Mouse (Mus musculus) layer of hippocampus, postnatal 25 days (tissue): ENCODE measurements around the gene Per1. TPM values are rescaled to one million over a fixed set of nuclear protein-coding genes. Genes with fewer than 3 reads are reported as not detected.

Source experiments
- DNase-seq, 2 experiments: peaks; one replicate each; pipeline ENCODE4 v3.0.0; 2022; ENCODE audit warnings: mixed read lengths in 2 of 2, low spot score in 1 of 2; ENCODE audit errors: extremely low spot score in 1 of 2
- total RNA-seq, 2 experiments: library from RNA; stranded (reverse); gene quantifications; 2 replicates each; pipeline ENCODE4 v1.2.3; 2021

Gene Per1
- total RNA-seq, 2 experiments from 2014 or later: 70.1 to 89.0 TPM

DNA sequence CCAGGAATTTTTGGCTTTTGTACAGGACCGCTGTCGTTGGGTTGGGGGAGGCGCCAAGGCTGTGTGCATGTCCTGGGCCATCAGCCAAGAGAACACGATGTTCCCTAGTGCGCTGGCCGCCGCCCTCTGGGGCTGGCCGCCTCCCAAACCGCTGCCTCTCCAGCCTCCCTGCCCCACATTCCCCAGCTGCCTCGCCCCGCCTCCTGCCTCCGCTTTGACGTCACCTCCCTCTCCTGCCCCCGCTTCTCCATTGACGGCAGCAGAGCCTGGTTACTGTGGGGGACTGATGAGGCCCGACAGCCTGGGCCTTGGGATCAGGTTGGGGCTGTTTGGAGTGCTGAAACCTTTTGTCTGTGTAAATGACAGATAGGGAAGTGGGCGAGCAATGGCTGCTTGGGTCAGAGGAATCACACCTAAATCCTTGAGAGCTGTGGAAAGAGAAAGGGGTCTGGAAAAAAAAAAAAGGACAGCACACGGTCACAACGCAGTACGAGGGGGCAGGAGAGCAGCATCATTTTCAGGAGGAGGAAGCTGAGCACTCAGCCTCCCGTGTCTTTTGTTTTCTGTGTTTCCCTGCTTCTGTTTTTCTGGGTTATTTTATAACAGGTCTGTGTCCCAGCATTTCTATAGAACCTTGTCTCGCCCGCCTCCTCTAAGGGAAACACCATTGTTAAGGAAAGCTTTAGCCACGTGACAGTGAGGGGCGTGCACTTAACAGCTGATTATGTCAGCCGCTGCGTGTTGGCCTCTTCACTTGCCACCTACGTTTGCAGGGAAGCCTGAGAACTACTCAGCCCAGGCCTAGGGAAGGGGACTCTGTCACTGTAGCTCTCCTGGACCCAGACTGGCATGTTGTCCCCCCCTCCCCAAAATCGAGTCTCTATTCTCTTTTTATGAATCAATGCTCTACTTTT lies 2.2 kb downstream of the Per1 start:
- peak; percentile 89 to 90 for DNase-seq

GRCm38 (mm10) chr11:69098039-69098761 lies 3.2 kb downstream of the Per1 start:
- peak in 1 of 2 experiments; percentile 7 for DNase-seq

DNA sequence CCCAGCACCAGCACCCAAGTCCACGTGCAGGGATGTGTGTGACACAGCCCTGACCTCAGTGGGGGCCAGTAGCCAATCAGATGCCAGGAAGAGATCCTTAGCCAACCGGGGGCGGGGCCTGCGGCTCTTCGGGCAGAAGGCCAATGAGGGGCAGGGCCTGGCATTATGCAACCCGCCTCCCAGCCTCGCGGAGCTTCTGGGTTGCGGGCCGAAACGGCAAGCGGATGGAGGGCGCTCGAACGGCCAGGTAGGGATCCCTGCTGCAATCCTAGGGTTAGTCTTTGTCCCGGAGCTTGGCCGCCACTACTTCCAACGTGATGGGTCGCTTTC lies 3.7 kb downstream of the Per1 start:
- peak; percentile 89 to 91 for DNase-seq

GRCm38 (mm10) chr11:69099177-69099914 lies 4.3 kb downstream of the Per1 start:
- peak in 1 of 2 experiments; percentile 58 for DNase-seq

DNA sequence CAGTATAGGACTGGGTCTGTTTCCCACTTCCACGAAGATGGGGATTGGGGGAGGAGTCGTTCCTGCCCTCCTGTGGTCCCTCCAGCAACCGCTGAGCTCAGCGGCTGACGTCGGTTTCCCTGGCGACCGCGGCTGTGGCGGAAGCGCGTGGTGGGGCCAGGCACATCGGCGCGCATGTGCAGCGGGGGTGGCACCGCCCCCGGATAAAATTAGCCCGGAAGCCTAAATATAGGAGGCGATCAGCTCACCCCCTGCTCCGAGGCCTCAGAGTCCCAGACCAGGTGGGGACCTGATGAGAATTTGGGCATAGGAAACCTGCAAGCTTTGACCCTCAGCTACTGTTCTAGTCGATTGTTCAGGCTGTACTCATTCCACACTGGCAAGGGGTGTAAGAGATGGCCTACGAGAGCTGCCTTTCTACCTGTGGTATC lies 4.9 kb downstream of the Per1 start:
- DNase-seq: peak; percentile 84 to 87

DNA sequence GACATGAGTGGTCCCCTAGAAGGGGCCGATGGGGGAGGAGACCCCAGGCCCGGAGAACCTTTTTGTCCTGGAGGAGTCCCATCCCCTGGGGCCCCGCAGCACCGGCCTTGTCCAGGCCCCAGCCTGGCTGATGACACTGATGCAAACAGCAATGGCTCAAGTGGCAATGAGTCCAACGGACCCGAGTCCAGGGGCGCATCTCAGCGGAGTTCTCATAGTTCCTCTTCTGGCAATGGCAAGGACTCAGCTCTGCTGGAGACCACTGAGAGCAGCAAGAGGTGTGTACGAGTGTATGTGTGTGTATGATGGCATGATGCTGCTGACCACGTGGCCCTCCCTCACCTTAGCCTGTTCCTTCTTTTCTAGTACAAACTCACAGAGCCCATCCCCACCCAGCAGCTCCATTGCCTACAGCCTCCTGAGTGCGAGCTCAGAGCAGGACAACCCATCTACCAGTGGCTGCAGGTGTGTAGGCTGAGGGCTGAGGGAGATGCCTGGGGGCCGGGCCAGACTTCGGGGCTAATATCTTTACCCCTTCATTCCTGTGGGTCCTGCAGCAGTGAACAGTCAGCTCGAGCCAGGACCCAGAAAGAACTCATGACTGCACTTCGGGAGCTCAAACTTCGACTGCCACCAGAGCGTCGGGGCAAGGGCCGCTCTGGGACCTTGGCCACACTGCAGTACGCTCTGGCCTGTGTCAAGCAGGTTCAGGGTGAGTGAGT lies 5.8 kb downstream of the Per1 start:
- peak in 1 of 2 experiments; percentile 5 for DNase-seq

GRCm38 (mm10) chr11:69101604-69102402 lies 6.8 kb downstream of the Per1 start:
- DNase-seq: peak in 1 of 2 experiments; percentile 7

DNA sequence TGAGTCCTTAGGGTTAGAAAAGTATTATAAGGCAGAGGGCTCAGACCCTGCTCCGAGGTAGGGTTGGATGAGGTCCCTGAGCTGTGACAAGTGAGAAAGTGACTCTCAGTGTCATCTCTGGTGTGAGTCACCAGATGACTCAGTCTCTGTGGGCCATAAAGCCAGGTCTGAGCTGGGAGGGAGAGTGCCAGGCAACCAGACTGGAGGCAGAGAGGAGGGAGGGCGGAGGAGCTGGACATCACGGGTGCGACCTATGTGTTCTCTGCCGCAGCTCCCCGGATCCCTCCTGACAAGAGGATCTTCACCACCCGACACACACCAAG lies 7.3 kb downstream of the Per1 start:
- DNase-seq: no peak

DNA sequence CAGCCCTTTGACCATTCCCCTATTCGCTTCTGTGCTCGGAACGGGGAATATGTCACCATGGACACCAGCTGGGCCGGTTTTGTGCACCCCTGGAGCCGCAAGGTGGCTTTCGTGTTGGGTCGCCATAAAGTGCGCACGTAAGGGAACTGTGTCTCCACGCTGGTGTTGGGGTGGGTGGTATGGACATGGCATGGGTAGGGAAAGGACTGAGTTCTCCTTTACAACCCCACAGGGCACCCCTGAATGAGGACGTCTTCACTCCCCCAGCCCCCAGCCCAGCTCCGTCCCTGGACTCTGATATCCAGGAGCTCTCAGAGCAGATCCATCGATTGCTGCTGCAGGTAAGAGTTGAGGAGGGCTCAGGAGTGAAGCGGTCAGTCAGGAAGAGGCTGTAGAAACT lies 8.1 kb downstream of the Per1 start:
- DNase-seq: peak in 1 of 2 experiments; percentile 4

GRCm38 (mm10) chr11:69103531-69104435 lies 8.8 kb downstream of the Per1 start:
- DNase-seq: peak in 1 of 2 experiments; percentile 6

DNA sequence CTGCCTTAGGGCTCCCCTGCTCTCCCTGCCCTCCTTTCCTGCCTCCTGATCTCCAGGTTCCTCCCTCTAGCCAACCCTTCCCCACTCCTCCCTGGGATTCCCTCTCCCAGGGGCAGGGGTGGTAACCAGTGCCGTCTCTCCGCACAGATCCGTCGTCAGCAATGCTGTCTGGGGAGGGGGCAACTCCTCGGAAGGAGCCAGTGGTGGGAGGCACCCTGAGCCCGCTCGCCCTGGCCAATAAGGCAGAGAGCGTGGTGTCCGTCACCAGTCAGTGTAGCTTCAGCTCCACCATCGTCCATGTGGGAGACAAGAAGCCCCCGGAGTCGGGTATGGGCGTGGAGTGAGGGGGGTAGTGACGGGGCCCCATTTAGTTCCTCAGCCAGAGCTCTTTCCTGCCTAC lies 9.5 kb downstream of the Per1 start:
- no peak for DNase-seq

- no peak for DNase-seq
Observed at GRCm38 (mm10) chr11:69105227-69105626, 10.2 kb downstream of the Per1 start.

DNA sequence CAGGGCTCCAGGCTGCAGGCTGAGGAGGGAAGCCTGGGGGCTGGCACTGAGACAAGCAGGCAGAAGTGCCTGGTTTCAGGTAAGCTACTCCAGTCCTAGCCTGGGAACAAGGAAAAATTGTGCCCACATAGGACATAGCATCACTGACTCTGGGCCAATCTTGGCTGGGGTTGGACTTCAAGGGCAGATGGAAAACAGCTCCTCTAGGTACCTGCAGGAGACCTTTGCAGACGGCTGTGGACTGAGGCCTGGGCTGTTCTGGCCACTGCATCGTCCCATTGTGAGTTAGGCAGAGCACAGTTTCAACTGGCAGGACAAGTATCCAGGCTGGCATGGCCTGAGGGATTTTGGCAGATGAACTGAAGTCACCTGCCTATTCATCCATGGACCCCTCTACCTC lies 10.8 kb downstream of the Per1 start:
- peak in 1 of 2 experiments; percentile 3 for DNase-seq

GRCm38 (mm10) chr11:69106299-69106698 lies 11.3 kb downstream of the Per1 start:
- no peak for DNase-seq

- DNase-seq: no peak
Observed at GRCm38 (mm10) chr11:69106842-69107241, 11.8 kb downstream of the Per1 start.

DNA sequence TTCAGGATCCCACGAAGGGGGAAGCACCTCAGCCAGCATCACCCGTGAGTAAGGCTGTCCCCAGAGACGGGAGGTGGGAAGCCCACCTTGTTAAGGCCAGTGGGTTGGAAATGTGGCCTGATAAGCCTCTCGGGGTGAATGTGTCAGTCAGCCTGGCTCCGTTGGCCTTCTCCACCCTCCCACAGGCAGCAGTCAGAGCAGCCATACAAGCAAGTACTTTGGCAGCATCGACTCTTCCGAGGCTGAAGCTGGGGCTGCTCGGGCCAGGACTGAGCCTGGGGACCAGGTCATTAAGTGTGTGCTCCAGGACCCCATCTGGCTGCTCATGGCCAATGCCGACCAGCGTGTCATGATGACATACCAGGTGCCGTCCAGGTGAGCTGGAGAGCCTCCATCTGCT lies 12.7 kb downstream of the Per1 start:
- no peak for DNase-seq

GRCm38 (mm10) chr11:69108223-69108622 lies 13.2 kb downstream of the Per1 start:
- no peak for DNase-seq
